Mouse (Mus musculus) heart, adult 2 months (tissue): ENCODE measurements around the gene Txk. TPM values are rescaled to one million over a fixed set of nuclear protein-coding genes. Genes with fewer than 3 reads are reported as not detected.

Source experiments
- DNase-seq, 2 experiments: peaks; one replicate each; pipeline ENCODE4 v3.0.0; 2021
- H3K27ac ChIP-seq: fragments of 200-600 bp; 2 replicates; pipeline ENCODE4 v1.8.1; 2022
- H3K27me3 ChIP-seq: fragments of 200-500 bp; 2 replicates; pipeline ENCODE4 v1.6.1; 2012; ENCODE audit warnings: mild to moderate bottlenecking, low read length, inconsistent platforms, mixed read lengths; ENCODE audit not compliant: control insufficient read depth, insufficient read depth
- H3K36me3 ChIP-seq: fragments of 200-500 bp; 2 replicates; pipeline ENCODE4 v1.6.1; 2012; ENCODE audit warnings: low read length, inconsistent platforms; ENCODE audit not compliant: control insufficient read depth, insufficient read depth
- H3K4me1 ChIP-seq: fragments of 200-500 bp; 2 replicates; pipeline ENCODE4 v1.6.1; 2011; ENCODE audit warnings: low read length; ENCODE audit not compliant: control insufficient read depth, insufficient read depth
- H3K4me3 ChIP-seq: fragments of 200-600 bp; 2 replicates; pipeline ENCODE4 v1.8.1; 2022
- H3K79me2 ChIP-seq: fragments of 200-500 bp; replicated peaks from 2 replicates; pipeline ENCODE4 v1.6.1; 2012; ENCODE audit warnings: mild to moderate bottlenecking, inconsistent platforms, low read length, moderate library complexity, mixed read lengths; ENCODE audit not compliant: control insufficient read depth, insufficient read depth
- H3K9ac ChIP-seq: fragments of 200-500 bp; 2 replicates; pipeline ENCODE4 v1.6.1; 2012; ENCODE audit warnings: low read depth, mild to moderate bottlenecking, control low read depth, inconsistent platforms, low read length, mixed read lengths
- CTCF ChIP-seq: fragments of 200-600 bp; IDR thresholded peaks from 2 replicates; pipeline ENCODE4 v1.8.1; 2022; ENCODE audit warnings: antibody characterized with exemption, mild to moderate bottlenecking, moderate library complexity
- EP300 ChIP-seq: fragments of 200-500 bp; IDR thresholded peaks from 2 replicates; pipeline ENCODE4 v1.6.1; 2011; ENCODE audit warnings: low read depth, low read length, control low read depth; ENCODE audit not compliant: insufficient read depth
- POLR2A ChIP-seq: fragments of 200-500 bp; IDR thresholded peaks from 2 replicates; pipeline ENCODE4 v1.6.1; 2011; ENCODE audit warnings: mild to moderate bottlenecking, low read depth, low read length, control low read depth; ENCODE audit not compliant: insufficient read depth
- WGBS: fragments of 180-500 bp; shearing (Covaris S2); methylation state at CpG from one replicate; pipeline ENCODE4 v1.1.7; 2018; 5-methylcytosine and 5-hydroxymethylcytosine counted together
- intact Hi-C: fragments of 180-260 bp; cut with DNase I; formaldehyde crosslinking; loops from one replicate; pipeline ENCODE4 v1.15.1; 2025
- polyA plus RNA-seq: library from polyadenylated mRNA; depleted of rRNA; stranded (reverse); fragments of >200 nt; gene quantifications from 2 replicates; pipeline ENCODE4 v1.2.3, GENCODE M21; 2012
- total RNA-seq, 2 experiments: library from RNA; stranded (reverse); gene quantifications; 2 replicates each; pipeline ENCODE4 v1.2.3; 2021

Gene Txk
- total and polyA plus RNA-seq, 3 experiments = 0.10 to 0.30 (median 0.18) TPM

- Histone ChIP-seq H3K4me3 (no peak overlapping the region), H3K4me1 (no peaks in the 10 kb centered on the region), H3K79me2 (no peaks in the 10 kb centered on the region), H3K27ac (no peak overlapping the region), H3K36me3 (no peaks in the 10 kb centered on the region), H3K9ac (no peak overlapping the region), H3K27me3 (no peaks in the 10 kb centered on the region)
- TF ChIP-seq EP300 = no peak
- TF ChIP-seq CTCF = no peak
- no peak for TF ChIP-seq POLR2A
- WGBS = 87% methylated on average over 5 of the region's 5 CpGs
- no peak for DNase-seq
- intact Hi-C loops = no loop called here
These were observed 2.4 kb downstream of the Txk start for GRCm38 (mm10) chr5:72750226-72750625.

DNA sequence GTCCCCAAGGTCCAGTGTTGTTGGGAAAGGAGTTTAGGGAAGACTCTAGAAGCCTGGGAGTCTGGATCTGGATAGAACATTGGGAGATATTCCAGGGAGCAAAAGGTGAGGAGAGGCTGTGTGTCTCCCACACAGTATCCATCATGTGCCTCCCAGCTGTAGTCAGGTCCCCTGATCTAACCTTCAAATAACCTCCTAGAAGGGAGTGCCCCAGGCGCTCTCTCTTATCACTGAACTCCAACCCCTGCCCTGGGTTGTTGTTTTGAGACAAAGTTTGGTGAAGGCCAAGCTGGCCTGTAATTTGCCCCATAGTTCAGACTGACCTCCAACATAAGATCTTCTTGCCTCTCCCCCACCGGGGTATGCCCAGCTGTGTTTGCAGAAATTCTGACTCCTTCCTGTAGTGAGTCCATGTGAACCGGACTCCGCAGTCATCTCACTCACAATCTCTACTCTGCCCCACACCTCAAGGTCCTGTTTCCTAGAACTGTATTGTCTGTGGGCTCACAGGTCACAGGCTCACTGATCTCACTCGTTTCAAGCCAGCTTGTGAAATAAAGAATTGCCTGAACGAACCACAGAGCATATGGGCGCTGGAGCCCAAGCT lies 3.8 kb downstream of the Txk start:
- Histone ChIP-seq H3K79me2 (no peaks in the 10 kb centered on the region), H3K4me3 (no peak overlapping the region), H3K9ac (no peak overlapping the region), H3K27me3 (no peaks in the 10 kb centered on the region), H3K36me3 (no peaks in the 10 kb centered on the region), H3K27ac (no peak overlapping the region), H3K4me1 (no peaks in the 10 kb centered on the region)
- 62% methylated on average over 7 of the region's 7 CpGs for WGBS
- DNase-seq = no peak
- intact Hi-C loops = no loop called here
- no peak for TF ChIP-seq CTCF
- no peak for TF ChIP-seq EP300
- TF ChIP-seq POLR2A = no peak

DNA sequence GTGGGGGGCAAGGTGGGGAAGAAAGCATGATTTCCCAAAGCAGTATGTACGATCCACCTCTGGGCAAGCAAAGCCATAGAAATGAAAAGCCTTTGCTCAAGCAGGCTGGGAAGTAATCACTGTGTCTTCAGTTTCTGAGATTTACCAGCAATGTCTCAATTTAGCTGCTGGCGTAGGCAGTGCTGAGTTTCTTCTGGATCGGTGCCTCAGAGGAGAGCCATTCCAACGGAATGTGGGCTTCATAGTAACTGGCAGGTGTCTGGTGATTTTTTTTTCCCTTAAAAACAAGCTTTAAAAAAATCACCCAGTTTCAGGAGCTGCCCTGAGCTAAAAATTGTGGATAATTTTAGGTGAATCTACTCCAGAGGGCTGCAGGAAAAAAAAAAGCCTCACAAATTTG lies 5.2 kb downstream of the Txk start:
- intact Hi-C loops = no loop called here
- H3K36me3 ChIP-seq = no peaks in the 10 kb centered on the region
- no peaks in the 10 kb centered on the region for H3K27me3 ChIP-seq
- no peak overlapping the region for H3K4me3 ChIP-seq
- TF ChIP-seq POLR2A = no peak
- no peak for TF ChIP-seq CTCF
- TF ChIP-seq EP300 = no peak
- no peak overlapping the region for H3K27ac ChIP-seq
- no peaks in the 10 kb centered on the region for H3K4me1 ChIP-seq
- no peak for DNase-seq
- no peaks in the 10 kb centered on the region for H3K79me2 ChIP-seq
- 52% methylated on average over 4 of the region's 4 CpGs for whole genome bisulfite sequencing
- H3K9ac ChIP-seq = no peak overlapping the region

- Histone ChIP-seq H3K4me1 (no peaks in the 10 kb centered on the region), H3K36me3 (no peaks in the 10 kb centered on the region), H3K9ac (no peak overlapping the region), H3K27ac (no peak overlapping the region), H3K79me2 (no peaks in the 10 kb centered on the region), H3K27me3 (no peaks in the 10 kb centered on the region), H3K4me3 (no peak overlapping the region)
- no peak for DNase-seq
- WGBS = 65% methylated on average over 4 of the region's 4 CpGs
- TF ChIP-seq POLR2A (no peak), CTCF (no peak), EP300 (no peak)
- intact Hi-C loops = no loop called here
These were observed 6.1 kb downstream of the Txk start for GRCm38 (mm10) chr5:72746461-72746860.

GRCm38 (mm10) chr5:72743103-72743502 lies 9.5 kb downstream of the Txk start:
- H3K4me3 ChIP-seq = no peak overlapping the region
- no peaks in the 10 kb centered on the region for H3K79me2 ChIP-seq
- intact Hi-C loops = no loop called here
- H3K36me3 ChIP-seq = no peaks in the 10 kb centered on the region
- H3K27me3 ChIP-seq = no peaks in the 10 kb centered on the region
- no peaks in the 10 kb centered on the region for H3K4me1 ChIP-seq
- WGBS = 88% methylated on average over 6 of the region's 6 CpGs
- H3K9ac ChIP-seq = no peak overlapping the region
- DNase-seq = no peak
- TF ChIP-seq CTCF (no peak), POLR2A (no peak), EP300 (no peak)
- no peak overlapping the region for H3K27ac ChIP-seq

GRCm38 (mm10) chr5:72736868-72737267 lies 15.7 kb downstream of the Txk start:
- H3K27ac ChIP-seq = no peak overlapping the region
- DNase-seq = no peak
- 56% methylated on average over 7 of the region's 7 CpGs for WGBS
- intact Hi-C loops = no loop called here
- H3K79me2 ChIP-seq = no peaks in the 10 kb centered on the region
- no peaks in the 10 kb centered on the region for H3K27me3 ChIP-seq
- H3K36me3 ChIP-seq = no peaks in the 10 kb centered on the region
- TF ChIP-seq EP300 (no peak), POLR2A (no peak), CTCF (no peak)
- no peaks in the 10 kb centered on the region for H3K4me1 ChIP-seq
- H3K4me3 ChIP-seq = no peak overlapping the region
- H3K9ac ChIP-seq = no peak overlapping the region
